Mouse (Mus musculus) lung, postnatal 25 days (tissue): ENCODE results near the gene Grik5.
"Not testable (repeated sequence)": the region's sequence is repeated elsewhere in the genome, so short reads cannot be mapped to it uniquely, and the experiment has no call there.

Source experiments
- DNase-seq: peaks from one replicate; pipeline ENCODE4 v3.0.0; 2022; ENCODE audit warnings: low spot score

The Grik5 gene

GRCm38 (mm10) chr7:25079496-25080026 lies 7.4 kb upstream of the Grik5 start:
- DNase-seq, result no peak

DNA sequence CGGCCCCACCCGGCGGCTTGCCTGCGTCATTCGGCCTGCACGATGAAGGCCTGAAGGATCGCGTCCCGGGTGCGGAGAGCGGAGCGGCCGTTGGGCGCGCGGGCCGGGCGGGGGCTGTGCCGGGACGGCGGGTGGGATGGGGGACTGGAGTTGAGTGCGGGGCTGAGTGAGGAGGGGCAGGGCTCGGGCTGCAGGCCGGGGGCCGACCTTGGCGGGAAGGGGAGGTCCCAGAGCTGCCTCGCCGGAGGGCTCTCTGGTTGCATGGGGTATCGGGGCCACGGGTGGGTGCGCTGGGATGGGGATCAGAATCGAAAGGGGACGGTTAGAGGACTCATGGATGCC lies 5.2 kb upstream of the Grik5 start:
- no peak for DNase-seq

DNA sequence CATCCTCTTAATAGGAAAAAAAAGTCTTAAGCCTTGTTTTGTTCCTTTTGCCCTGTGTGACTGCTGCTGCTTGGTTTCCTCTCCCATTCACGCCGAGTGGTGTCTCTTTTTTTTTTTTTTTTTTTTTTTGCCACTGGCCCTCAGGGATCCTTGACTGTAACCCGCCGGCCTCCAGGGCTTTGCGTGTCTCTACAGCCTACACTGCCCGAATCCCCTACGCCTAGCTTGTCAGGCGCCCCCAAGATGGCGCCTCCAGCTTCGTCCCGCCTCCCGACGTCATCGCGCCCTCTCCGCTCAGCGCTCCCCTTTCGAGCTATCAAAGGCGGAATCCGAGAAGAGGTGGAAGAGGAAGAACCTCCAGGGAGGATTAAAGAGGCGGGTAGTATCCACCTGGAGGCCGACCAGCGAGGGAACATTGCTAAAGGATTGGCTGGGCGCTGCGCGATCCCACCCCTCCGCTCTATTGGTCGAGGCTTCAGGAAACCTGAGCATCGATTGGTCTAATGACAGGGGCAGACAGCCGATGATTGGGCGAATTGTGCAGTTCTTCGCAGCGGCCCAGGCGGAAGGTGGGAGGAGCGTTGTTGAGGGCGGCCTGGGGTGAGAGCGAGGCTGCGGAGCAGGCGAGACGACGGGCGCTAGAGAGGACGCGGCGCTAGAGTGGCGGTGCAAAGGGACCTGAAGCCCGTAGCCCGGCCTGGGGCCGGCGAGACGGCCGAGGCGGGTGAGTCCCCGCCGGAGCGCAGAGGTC lies 4.7 kb upstream of the Grik5 start:
- peak; percentile 99 for DNase-seq

DNA sequence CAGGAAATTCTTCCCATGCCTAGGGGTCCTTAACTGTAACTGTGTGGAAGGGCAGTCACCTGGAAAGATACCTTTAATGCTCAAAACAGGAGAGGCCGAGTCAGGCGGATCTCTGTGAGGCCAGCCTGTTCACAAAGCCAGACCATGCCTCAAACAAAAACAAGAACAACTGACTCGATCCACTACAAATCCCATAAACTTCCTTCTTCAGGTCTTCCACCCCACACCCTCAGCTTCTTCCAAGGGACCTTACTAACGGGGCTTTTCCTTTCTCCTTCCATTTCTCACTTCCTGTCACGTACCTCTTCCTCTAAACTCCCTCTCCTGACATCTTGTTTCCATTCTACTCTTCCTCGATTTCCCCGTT lies 4.1 kb upstream of the Grik5 start:
- DNase-seq, result no peak

DNA sequence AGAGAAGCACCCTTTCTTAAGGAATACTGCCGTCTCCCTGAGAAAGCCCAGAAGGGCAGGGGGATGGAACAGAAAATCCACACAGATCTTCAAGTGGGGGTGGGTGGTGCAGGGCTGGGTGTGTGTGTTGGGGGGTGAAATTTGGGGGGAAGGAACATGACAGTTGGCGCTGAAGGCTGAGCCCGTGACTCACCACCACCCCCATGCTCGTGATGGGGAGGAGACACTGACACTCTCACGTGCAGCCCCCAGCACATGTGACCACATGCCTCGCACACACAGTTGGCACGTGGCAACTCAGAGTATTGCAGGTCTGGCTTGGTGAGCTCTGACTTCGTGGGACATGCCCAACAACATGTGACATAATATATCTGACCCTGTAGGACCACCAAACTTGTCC lies 1.8 kb upstream of the Grik5 start:
- DNase-seq, result no peak

DNA sequence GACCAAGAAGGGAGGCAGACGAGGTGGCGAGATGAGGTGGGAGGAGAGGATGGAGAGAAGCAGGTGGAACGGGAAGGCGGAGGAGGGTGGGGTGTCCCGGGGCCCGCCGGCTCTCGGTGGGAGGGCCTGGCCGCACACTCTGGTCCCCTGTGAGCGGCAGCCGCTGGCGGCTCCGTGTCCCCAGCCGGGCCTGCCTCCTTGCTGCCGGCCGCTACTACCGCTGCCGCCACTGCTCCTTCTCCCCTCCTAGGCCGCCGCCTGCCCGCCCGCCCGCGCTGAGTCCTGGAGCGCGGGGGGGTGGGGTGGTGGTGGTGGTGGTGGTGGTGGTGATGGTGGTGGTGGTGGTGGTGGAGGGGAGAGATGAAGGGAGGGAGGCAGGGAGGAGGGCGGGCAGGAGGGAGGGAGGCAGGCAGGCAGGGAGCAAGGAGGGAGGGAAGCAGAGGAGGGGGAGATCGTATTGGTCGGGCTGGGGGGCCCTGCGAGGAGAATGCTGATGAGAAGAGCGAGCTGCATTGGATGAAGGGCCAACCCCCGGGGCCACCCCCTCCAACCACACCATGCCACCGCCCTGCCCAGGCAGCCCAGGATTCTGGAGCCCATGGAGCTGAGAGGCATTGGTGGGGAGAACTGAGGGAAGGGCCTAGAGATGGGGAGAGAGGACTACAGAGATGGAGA lies 707 bp upstream of the Grik5 start:
- DNase-seq, result no peak

DNA sequence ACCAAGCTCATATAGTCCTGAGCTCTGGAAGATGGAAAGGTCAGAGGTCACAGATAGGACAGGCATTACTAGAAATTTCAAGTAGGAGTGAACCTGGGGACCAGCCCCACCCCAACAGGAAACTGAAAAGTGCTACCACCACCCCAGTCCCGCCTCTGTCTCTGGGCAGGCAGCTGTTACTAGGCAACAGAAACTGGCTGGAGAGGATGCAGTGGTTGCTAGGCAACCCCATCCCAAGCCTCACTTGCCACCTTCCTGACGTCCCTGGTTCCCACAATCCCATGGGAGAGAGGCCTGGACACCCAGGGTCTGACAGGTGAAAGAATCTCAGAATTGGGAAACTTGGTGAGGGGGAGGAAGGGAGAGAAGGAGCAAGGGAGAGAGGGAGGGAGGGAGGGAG lies 3.4 kb downstream of the Grik5 start:
- DNase-seq, result no peak

DNA sequence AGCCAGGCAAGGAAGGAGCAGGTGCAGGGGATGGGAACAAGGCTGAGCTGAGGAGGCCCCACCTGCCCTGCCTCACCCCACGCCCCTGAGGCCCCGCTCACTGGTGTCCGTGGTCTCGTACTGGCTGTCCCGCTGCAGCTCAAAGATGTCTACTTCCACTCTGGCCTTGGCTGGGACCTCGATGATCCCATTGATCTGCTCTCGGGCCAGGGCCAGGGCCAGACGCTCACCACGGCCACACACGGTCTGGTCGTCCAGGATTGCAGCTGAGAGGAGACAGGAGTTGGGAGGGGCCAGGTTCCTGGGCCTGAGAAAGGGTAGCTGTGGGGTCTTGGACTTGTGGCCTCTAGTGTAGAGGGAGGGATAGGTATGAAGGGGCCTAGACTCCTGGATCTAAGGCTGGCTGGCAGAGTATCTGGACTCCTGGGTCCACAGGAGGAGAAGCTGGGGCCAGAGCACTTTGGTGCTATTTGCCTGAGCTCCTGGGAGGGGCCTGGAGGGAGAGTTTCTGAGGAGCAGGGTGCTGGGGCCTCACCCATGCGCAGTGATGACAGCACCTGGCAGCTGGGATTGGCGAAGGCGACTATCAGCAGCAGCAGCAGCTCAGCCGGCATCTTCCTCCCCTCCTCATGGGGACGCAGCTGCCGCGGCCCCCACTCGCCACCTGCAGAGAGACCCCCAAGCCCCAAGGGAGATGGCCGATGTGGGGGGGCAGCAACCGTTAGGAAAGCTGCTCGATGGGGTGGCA lies 4.1 kb downstream of the Grik5 start:
- DNase-seq, result no peak

- no peak for DNase-seq
Observed at GRCm38 (mm10) chr7:25067338-25067737, 4.8 kb downstream of the Grik5 start.

DNA sequence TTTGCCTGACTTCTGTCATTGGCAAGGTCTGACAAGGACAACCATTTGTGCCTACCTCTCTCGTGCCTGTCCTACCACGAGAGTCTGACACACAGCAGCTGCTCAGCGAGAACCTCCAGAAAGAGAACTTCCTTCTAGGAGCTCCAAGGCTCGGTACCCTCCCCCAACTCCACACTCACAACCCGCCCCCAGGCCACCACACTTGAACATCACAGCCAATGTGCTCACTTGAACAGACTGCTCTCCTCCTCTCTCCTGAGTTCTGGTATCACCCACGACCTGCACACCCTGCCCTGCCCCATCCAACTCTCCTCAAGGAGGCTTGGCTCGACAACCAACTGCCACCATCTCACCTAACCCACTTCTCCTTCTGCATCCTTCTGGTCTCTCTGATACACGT lies 8.2 kb downstream of the Grik5 start:
- DNase-seq, result no peak

GRCm38 (mm10) chr7:25063346-25063745 lies 8.8 kb downstream of the Grik5 start:
- DNase-seq, result no peak

DNA sequence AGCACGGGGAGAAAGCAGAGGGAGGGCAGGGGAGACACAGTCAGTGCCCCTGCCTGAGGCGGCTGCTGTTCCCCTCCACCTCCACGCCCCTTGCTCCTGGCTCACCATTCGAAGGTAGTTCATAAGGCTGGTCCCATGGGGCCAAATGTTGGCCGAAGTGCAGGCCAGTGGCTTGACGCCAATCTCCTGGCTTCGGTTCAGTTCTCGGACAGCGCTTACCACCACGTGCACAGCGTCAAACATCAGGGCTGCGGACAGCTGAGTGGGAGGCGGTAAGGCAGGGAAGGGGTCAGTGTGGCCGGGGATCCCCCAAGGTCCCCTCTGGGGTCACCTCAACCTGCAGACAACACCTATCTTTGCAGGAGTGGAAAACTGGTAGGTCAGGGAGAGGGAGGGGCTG lies 13.3 kb downstream of the Grik5 start:
- DNase-seq, result no peak

DNA sequence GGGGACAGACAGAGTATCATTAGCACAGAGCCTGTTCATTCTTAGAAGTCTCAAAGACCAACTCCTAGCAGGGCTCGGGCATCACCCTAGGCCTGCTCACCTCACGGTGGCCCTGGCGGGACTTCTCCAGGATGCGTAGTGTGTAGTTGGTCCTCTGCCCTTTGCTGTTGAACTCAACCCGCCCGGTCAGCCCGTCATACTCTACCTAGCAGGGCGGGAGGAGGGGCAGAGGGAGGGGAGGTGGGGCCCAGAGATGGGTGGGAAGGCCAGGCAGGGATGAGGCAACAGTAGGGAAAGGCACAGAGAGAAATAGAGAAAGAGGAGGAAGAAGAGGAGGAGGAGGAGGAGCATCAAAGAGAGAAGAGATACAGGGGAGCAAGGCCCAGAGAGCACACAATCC lies 13.8 kb downstream of the Grik5 start:
- DNase-seq, result no peak

GRCm38 (mm10) chr7:25057888-25058287 lies 14.3 kb downstream of the Grik5 start:
- no peak for DNase-seq

DNA sequence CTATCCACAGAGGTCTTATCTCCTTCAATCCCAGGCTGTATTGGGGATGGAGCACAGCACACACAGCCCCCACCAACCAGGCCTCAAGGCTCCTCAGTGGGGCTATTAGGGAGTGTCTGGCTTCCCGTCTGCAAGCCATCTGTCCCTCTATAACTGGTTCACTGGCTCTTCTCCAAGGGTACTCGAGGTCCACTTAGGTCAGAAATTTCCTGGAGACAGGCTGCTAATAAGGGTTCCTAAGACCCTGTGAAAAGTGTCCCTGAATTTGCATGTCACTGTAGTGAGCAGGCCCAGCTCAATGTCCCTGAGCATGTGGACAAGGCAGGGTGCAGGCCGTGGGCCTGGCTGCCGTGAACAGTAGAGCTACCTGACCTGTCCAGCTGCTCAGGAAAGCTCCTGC lies 15.2 kb downstream of the Grik5 start:
- DNase-seq, result peak; percentile 15

DNA sequence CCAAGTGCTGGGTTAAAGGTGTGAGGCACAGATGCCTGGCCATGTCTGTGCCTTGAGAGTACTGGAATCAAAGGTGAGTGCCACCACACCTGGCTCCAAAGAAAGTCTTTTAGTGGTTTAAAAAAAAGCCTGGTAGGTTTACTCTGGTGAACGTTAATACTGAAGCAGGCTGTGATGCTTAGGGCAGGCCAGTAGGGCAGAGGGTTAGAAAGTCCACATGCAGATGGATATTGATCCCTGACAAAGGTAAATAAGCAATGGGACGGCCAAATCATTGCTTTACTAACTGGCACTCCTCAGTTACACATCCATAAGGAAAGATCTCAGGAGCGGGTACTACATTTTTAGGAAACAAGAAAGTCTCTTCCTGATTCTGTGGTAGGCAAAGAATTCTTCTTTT lies 19.6 kb downstream of the Grik5 start:
- DNase-seq, result no peak

- DNase-seq, result no peak
Observed at GRCm38 (mm10) chr7:25049295-25049930, 22.7 kb downstream of the Grik5 start.

DNA sequence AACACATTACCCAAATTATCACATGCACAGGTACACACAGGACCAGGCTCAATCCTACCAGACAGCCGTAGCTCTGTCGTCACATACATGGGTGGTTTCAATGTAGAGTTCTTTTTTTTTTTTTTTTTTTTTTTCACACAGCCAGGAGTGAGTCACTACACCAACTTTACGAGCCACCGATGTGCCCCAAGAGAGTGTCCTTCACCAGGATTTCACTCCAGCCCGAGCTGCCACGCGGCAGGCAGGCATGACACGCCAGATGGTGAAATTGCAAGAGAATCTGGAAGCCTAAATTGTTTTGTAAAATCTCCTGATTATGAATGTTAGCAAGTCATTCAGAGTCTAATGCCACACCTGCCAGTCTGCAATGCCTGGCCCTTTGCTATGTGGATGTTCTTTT lies 24.8 kb downstream of the Grik5 start:
- no peak for DNase-seq

GRCm38 (mm10) chr7:25044599-25044998 lies 27.5 kb downstream of the Grik5 start:
- DNase-seq, result not testable (repeated sequence)

DNA sequence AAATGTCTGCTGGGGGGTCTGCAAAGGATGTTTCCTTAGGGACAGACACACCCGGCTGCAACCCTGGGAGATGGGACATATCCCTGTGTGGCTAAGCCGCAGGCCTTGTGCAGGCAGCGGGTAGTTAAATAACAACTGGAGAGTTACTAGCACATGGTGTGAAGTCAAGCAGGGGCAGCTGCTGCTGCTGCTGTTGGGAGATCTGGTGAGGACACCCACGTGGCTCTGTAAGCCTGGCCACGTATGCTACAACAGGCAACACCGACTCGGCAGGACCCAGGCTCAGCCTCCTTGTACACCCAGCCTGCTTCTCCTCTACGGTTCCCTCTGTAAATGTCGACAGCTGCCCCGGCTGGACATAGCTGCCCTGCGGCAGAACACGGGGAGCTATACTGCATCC lies 30.2 kb downstream of the Grik5 start:
- DNase-seq, result no peak

GRCm38 (mm10) chr7:25035916-25036315 lies 36.2 kb downstream of the Grik5 start:
- peak; percentile 32 for DNase-seq

- DNase-seq, result no peak
Observed at GRCm38 (mm10) chr7:25034796-25035195, 37.4 kb downstream of the Grik5 start.

GRCm38 (mm10) chr7:25031528-25031927 lies 40.6 kb downstream of the Grik5 start:
- DNase-seq, result no peak
